Mouse (Mus musculus) activated CD4-positive, CD25-positive, alpha-beta regulatory T cell, adult 4 months (primary cell): ENCODE measurements around the gene Gpatch8. TPM values are rescaled to one million over a fixed set of nuclear protein-coding genes. Genes with fewer than 3 reads are reported as not detected.
A peak's percentile ranks its signal among the peaks of the same experiment; 100 is the strongest.

Experiments used
- ATAC-seq: one replicate; pipeline ENCODE4 v1.8.0; 2017
- polyA plus RNA-seq, 2 experiments: library from polyadenylated mRNA; unstranded; fragments of 100-300 nt; shearing (Covaris generic); gene quantifications; one replicate each; pipeline ENCODE4 v1.2.1; 2017

Gene Gpatch8
- polyA plus RNA-seq, 2 experiments from 2014 or later = 54.2 to 55.9 TPM

GRCm38 (mm10) chr11:102432896-102433295 lies 123.3 kb downstream of the Gpatch8 start:
- no peak for ATAC-seq

DNA sequence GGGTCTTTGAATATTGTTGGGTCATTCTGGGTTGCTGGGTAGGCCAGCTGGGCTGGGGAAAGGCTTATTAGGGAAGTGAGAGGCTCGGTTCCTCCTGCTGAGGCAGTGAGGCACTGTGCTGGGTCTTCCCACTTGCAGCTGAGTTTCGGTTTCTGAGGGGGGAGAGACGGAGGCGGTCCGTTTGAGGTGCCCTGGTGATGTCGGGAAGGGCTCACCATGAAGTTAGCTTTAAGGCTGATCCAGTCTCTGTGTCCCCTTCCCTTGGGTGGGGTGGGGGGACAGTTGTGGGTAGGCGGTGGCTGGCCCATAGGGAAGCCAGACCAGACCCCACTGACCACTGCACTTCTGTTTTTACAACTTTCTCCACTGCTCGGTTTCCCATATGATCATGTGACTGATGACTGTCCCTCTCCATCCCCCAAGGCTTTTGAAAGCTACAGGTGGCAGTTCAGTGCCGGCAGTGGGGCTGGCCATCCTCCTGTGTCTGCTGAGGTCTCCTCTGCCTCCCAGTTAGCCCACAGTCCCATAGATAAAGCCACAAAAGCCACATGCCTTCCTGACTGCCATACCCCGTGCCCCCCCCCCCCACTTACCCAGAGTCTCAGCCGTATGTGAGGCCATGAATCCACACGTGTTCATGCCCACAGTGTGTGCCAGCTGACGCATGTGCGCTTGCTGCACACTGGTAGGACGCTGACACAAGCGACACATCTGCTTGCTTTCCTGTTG lies 123.9 kb downstream of the Gpatch8 start:
- ATAC-seq = peak; percentile 26

DNA sequence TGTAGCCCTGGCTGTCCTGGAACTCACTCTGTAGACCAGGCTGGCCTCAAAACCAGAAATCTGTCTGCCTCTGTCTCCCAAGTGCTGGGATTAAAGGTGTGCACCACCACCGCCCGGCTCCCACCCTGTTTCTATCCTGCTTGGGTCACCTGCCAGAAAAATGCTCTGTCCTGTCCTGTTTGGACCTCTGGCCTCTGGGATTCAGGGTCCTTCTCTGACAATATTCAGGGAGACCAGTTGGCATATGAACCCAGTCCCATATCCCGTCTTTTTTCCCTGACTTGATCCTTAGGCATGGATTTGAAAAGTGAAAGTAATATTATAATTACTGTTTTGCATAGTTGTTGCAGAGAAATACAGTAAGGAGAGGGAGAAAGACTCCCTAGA lies 124.5 kb downstream of the Gpatch8 start:
- no peak for ATAC-seq

DNA sequence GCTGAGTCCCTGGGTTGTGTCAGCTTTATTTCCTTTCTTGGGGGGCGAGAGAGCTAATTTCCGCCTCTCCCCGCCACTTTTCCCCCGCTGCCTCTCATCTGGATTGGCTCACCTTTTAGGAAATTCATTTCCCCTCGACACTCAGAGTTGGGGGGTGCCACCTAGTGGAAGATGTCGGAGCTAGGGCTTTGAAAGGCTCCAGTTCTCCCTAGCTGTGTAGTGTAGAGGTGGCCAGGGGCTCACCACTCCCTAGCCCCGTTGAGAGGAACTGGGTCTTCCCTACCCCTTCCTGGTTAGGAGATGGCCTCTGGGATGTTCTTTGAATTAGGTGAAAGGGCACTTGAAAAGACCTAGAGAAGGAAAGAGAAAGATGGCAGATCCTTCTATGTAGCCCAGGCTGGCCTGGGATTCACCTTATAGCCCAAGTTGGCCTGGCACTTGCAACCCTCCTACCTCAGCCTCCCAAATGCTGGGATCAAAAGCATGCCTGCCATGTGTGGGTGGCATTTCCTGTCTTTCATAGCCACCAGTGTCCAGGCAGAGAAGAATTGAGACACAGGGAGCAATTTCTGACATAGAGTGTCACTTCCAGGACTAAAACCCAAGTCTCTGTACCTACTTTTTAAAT lies 125.1 kb downstream of the Gpatch8 start:
- peak; percentile 45 for ATAC-seq

- peak; percentile 71 for ATAC-seq
Measured at GRCm38 (mm10) chr11:102430121-102431017, 125.8 kb downstream of the Gpatch8 start, which contains the start of gene Grn. Gene Grn (plus strand): TSS chr11:102430315.

DNA sequence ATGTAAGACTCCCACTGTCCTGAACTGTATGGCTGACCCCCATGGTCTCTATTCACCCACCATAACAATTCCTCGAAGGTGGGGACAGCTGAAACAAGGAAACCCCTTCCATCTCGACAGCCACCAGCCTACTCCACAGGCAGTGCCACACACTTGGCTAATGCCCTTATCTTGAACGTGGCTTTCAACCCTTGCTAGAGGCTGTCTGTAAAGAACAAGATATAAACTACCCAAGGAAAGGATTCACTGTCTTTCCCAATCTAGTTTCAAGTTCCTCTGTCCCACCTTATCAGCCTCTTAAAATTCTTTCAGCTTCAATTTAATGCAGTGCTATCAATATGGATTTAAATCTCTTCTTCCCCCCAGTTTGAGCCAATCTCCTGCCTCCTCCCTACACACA lies 126.6 kb downstream of the Gpatch8 start:
- ATAC-seq = no peak

- no peak for ATAC-seq
Measured at GRCm38 (mm10) chr11:102428981-102429540, 127.1 kb downstream of the Gpatch8 start.

Other genes with a start within 250 kb of the Gpatch8 start
- gene Ubtf, start 236.7 kb downstream of the Gpatch8 start, polyA plus RNA-seq = 10 to 100 TPM; 37.4 to 49.6 TPM
- gene Slc4a1, start 190.2 kb downstream of the Gpatch8 start, polyA plus RNA-seq = 1 to 10 TPM in 1 of 2 experiments, not detected in 1; 2.9 TPM
- 1 to 10 TPM; 2.4 TPM for gene Rundc3a, start 163.0 kb downstream of the Gpatch8 start, polyA plus RNA-seq
- gene Slc25a39, start 148.4 kb downstream of the Gpatch8 start, polyA plus RNA-seq = 10 to 100 TPM; 50.9 to 65.4 TPM
- gene Grn, start 126.1 kb downstream of the Gpatch8 start, polyA plus RNA-seq = 10 to 100 TPM; 23.7 to 30.3 TPM
- gene Fam171a2, start 108.7 kb downstream of the Gpatch8 start, polyA plus RNA-seq = not detected
- under 1 TPM in 1 of 2 experiments, not detected in 1; 0.34 TPM for gene Itga2b, start 86.3 kb downstream of the Gpatch8 start, polyA plus RNA-seq
- not detected for gene Gm11627, start 23.1 kb upstream of the Gpatch8 start, polyA plus RNA-seq
- not detected for gene Fzd2, start 48.0 kb upstream of the Gpatch8 start, polyA plus RNA-seq
- not detected for gene Meioc, start 107.3 kb upstream of the Gpatch8 start, polyA plus RNA-seq
- gene Ccdc43, start 141.4 kb upstream of the Gpatch8 start, polyA plus RNA-seq = 10 to 100 TPM; 36.5 to 37.9 TPM
- gene Adam11, start 205.0 kb upstream of the Gpatch8 start, polyA plus RNA-seq = not detected